Mouse (Mus musculus) kidney, adult 2 months (tissue): Measurements from ENCODE around the gene Klhl20. TPM values are rescaled to one million over a fixed set of nuclear protein-coding genes. Genes with fewer than 3 reads are reported as not detected.

Experiments used
- DNase-seq: peaks from one replicate; pipeline ENCODE4 v3.0.0; 2021
- H3K27ac ChIP-seq: fragments of 200-500 bp; 2 replicates; pipeline ENCODE4 v1.5.1; 2012; ENCODE audit warnings: low read depth, low read length, control low read depth, inconsistent platforms; ENCODE audit not compliant: insufficient read depth
- H3K27me3 ChIP-seq: fragments of 200-500 bp; replicated peaks from 2 replicates; pipeline ENCODE4 v1.6.1; 2012; ENCODE audit warnings: mild to moderate bottlenecking, moderate library complexity, low read length, inconsistent platforms; ENCODE audit not compliant: control insufficient read depth, insufficient read depth
- H3K36me3 ChIP-seq: fragments of 200-500 bp; 2 replicates; pipeline ENCODE4 v1.6.1; 2012; ENCODE audit warnings: mild to moderate bottlenecking, moderate library complexity, low read length, inconsistent platforms; ENCODE audit not compliant: control insufficient read depth, insufficient read depth
- H3K4me1 ChIP-seq: fragments of 200-500 bp; 2 replicates; pipeline ENCODE4 v1.6.1; 2011; ENCODE audit warnings: low read length; ENCODE audit not compliant: control insufficient read depth, insufficient read depth
- H3K4me3 ChIP-seq: fragments of 200-500 bp; 2 replicates; pipeline ENCODE4 v1.5.1; 2011; ENCODE audit warnings: mild to moderate bottlenecking, low read depth, low read length, control low read depth; ENCODE audit not compliant: insufficient read depth
- CTCF ChIP-seq: fragments of 200-500 bp; conservative IDR thresholded peaks from 2 replicates; pipeline ENCODE4 v1.5.1; 2011; ENCODE audit warnings: low read depth, mild to moderate bottlenecking, control low read depth, low read length, moderate library complexity, mixed read lengths; ENCODE audit not compliant: insufficient read depth, insufficient read length
- POLR2A ChIP-seq: fragments of 200-500 bp; IDR thresholded peaks from one replicate; pipeline ENCODE4 v1.6.1; 2011; ENCODE audit warnings: low read depth, low read length, control low read depth
- WGBS: fragments of 180-500 bp; shearing (Covaris S2); methylation state at CpG from one replicate; pipeline ENCODE4 v1.1.7; 2018; 5-methylcytosine and 5-hydroxymethylcytosine counted together
- polyA plus RNA-seq: library from polyadenylated mRNA; depleted of rRNA; stranded (reverse); fragments of >200 nt; gene quantifications from 2 replicates; pipeline ENCODE4 v1.2.3, GENCODE M21; 2012

Gene Klhl20
- polyA plus RNA-seq, 1 experiment = 7.2 TPM

DNA sequence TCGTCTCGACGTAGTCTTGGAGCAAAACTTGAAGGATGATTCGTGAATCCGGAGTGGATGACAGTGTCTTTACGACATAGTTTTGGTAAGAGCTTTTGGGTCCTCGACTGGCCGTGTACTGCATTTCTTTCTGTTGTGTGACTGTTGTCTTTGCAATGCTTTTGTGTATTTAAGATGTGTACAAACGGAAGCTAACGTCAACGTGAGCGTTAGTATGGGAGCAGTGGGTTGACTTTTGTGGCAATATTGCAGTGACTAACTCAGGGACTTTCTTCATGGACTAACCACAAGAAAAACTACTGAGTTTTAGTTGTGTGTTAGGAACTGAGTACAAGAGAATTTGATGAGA lies 60.1 kb downstream of the Klhl20 start:
- H3K27me3 ChIP-seq = no peaks in the 10 kb centered on the region
- under 1% methylated on average over 12 of the region's 12 CpGs for WGBS
- peak overlapping the region; percentile 7; the same call in 1 of the 2 replicates for H3K27ac ChIP-seq
- H3K4me1 ChIP-seq = peaks cover 15% of the 10 kb centered on the region
- TF ChIP-seq POLR2A (no peak), CTCF (no peak)
- H3K4me3 ChIP-seq = peak overlapping the region; percentile 74
- no peak for DNase-seq
- H3K36me3 ChIP-seq = no peaks in the 10 kb centered on the region

DNA sequence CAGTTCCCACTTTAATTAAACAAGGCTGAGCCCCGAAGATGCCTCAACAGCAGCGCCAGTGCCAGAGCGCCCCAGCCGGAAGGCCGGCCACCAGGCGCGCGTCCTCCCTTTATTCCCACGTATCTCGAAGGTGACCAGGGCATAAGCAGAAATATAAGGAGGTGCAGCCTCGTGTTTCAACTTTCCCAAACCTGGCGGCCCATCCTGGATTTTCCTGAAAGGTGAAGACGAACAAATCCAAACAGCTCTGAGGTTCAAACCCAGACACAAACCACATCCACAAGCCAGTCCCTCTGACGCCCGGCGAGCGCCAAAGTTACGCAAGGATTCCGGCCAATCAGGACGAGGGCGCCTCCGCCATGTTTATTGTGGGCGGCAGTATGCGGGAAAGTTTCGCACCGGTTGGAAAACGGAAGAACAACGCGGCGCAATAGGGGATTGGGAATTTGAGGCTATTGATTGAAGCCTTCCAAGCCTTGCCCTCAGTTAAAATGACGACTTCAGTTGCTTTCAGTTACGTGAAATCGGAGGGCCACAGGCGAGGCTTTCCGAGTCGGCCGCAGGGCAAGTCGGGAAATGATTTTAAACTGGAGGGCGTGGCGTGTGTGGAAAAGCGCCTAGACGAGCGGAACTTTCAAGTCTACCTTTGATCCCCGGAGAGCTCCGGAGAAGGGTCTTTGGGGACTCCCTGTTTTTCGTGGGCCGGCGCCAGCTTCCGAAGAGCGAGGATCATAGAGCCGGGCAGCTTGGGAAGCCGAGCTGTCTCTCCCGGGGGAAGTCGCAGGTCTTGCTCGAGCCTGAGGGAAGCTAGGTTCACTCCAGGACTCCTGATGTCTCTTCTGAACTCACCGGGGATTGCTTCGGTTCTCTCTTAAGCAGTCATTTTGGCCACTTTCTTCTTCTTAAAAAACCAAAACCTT lies 60.7 kb downstream of the Klhl20 start, which contains the start of the genes Dars2 and Cenpl:
TSS of gene Dars2 (minus strand) at position 307 of the 920 bp plus-strand sequence.
TSS of gene Cenpl (plus strand) at position 362 of the 920 bp plus-strand sequence.
- DNase-seq = peak; percentile 99
- TF ChIP-seq POLR2A = no peak
- 0 out of 2 replicates have a peak, but pooled peaks have one; percentile 9 for TF ChIP-seq CTCF
- Histone ChIP-seq H3K27ac (peak within 1 kb of the TSS; percentile 54; the same call in 1 of the 2 replicates), H3K4me3 (peak within 1 kb of the TSS; percentile 74), H3K36me3 (no peaks in the 10 kb centered on the region), H3K27me3 (no peaks in the 10 kb centered on the region), H3K4me1 (peaks cover 15% of the 10 kb centered on the region)
- WGBS = under 1% methylated on average over 57 of the region's 57 CpGs

DNA sequence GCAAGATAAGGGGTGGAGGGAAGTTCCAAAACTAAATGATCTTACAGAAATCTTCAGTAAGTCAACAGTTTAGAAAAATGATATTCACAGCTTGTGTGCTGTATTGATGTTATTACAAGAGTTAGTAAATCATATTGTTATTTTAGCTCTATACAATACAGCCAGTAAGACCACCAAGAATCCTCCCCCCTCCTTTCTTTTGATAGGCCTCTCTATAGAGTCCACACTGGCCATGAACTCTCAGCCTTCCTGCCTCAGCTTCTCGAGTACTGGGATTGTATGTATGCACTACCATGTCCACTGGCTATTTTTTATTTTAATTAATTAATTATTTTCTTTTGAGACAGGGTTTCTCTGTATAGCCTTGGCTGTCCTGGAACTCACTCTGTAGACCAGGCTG lies 68.0 kb downstream of the Klhl20 start:
- 89% methylated on average over 1 of the region's 1 CpGs for WGBS
- Histone ChIP-seq H3K27me3 (no peaks in the 10 kb centered on the region), H3K4me1 (no peaks in the 10 kb centered on the region), H3K4me3 (no peak overlapping the region), H3K36me3 (no peaks in the 10 kb centered on the region; the same call in 1 of the 2 replicates), H3K27ac (no peak overlapping the region)
- TF ChIP-seq CTCF (no peak), POLR2A (no peak)
- no peak for DNase-seq

DNA sequence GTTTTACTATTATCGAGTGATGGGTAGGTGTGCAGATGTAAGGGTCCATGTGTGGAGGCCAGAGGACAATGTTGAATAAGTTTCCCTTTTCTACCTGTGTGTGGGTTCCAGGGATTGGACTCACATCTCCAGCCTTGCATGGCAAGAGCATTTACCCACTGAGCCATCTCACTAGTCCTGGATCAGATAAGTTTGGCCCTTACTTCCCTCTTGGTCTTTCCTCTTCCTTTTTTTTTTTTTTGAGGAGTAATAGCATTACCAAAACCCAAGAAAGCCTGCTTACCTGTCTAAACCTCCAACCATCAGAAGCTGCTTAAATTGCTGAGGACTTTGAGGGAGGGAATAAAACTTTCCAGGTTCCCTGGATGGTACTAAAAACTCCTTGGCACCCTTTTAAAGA lies 74.1 kb downstream of the Klhl20 start:
- no peak overlapping the region for H3K27ac ChIP-seq
- H3K36me3 ChIP-seq = no peaks in the 10 kb centered on the region; the same call in 1 of the 2 replicates
- DNase-seq = no peak
- H3K27me3 ChIP-seq = no peaks in the 10 kb centered on the region
- 94% methylated on average over 1 of the region's 1 CpGs for WGBS
- no peak for TF ChIP-seq POLR2A
- TF ChIP-seq CTCF = no peak
- no peak overlapping the region for H3K4me3 ChIP-seq
- no peaks in the 10 kb centered on the region for H3K4me1 ChIP-seq

DNA sequence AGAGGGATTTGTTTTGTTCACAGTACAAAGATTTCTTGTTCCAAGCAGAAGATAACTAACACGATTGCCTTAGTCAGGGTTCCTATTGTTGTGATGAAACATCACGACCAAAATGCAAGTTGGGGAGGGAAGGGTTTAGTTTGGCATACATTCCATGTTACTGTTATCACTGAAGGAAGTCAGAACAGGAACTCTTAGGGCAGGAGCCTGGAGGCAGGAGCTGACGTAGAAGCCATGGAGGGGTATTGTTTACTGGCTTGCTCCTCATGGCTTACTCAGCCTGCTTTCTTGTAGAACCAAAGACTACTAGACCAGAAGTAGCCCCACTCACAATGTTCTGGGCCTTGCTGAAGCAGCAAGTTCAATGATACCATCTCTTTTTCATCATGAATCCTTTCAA lies 84.3 kb downstream of the Klhl20 start:
- H3K27ac ChIP-seq = no peak overlapping the region
- TF ChIP-seq POLR2A (no peak), CTCF (no peak)
- no peaks in the 10 kb centered on the region for H3K4me1 ChIP-seq
- no peaks in the 10 kb centered on the region for H3K27me3 ChIP-seq
- no peak overlapping the region for H3K4me3 ChIP-seq
- H3K36me3 ChIP-seq = no peaks in the 10 kb centered on the region; the same call in none of the 2 replicates
- 87% methylated on average over 3 of the region's 3 CpGs for WGBS
- DNase-seq = no peak

DNA sequence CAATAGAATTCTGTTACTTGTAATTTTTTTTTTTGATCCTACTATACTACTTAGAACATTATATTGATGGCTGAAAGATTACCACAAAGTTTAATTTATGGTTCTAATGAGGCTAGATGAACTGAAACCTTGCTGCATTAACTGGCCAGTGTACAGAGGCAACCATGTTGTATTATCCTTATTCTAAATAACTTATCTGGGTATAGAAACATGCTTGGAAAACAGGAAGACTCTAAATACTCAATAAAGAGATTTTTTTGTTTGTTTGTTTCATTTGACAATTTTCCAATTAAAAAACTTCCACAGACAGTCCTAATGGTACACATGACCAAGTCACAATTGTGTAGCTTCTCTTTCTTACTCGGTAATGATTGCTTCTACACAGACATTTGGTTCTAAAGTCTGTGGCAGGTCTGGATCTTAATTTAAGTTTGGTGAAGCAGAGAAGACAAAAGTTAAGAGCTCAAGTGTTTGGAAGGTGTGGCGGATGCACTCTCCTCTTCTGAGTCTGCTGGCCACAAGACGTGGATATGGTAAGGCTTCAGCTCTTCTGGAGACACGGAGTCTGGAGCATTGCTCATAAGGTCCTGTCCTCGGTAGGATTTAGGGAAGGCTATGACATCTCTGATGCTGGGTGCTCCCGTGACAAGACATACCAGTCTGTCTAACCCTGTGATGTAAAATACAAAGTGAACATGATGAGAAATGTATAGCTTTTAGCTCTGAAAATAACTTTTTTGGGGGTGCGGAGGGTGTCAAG lies 89.9 kb downstream of the Klhl20 start:
- Histone ChIP-seq H3K27me3 (no peaks in the 10 kb centered on the region), H3K27ac (no peak overlapping the region), H3K4me3 (no peak overlapping the region), H3K4me1 (peaks cover 2% of the 10 kb centered on the region), H3K36me3 (peaks cover 9% of the 10 kb centered on the region)
- WGBS = 91% methylated on average over 7 of the region's 7 CpGs
- TF ChIP-seq CTCF = no peak
- TF ChIP-seq POLR2A = no peak
- DNase-seq = no peak

DNA sequence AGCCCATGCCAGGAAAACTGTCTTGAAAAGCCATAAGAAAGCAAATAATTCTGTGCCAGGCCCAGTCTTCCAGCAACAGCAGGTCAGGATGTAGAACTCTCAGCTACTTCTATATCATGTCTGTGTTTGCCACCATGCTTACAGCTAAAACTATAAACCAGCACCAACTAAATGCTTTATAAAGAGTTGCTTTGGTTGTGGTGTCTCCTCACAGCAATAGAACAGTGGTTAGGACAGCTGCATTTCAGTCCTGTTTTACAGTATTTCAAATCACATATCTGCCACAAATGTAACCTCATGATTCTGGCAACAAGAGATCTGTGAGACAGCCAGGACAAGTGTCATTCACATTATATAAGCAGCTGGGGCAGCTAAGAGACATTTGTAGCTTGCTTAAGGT lies 90.5 kb downstream of the Klhl20 start:
- Histone ChIP-seq H3K4me1 (peaks cover 7% of the 10 kb centered on the region), H3K4me3 (no peak overlapping the region), H3K27me3 (no peaks in the 10 kb centered on the region), H3K27ac (no peak overlapping the region), H3K36me3 (peaks cover 9% of the 10 kb centered on the region)
- no peak for TF ChIP-seq POLR2A
- TF ChIP-seq CTCF = no peak
- DNase-seq = no peak
